Mouse (Mus musculus): ENCODE measurements around the gene Lsmem1. TPM values are rescaled to one million over a fixed set of nuclear protein-coding genes. Genes with fewer than 3 reads are reported as not detected.

The Lsmem1 gene
- polyA plus RNA-seq, 1 experiment from 2014 or later: not detected

GRCm38 (mm10) chr12:40169675-40170074 lies 29.6 kb downstream of the Lsmem1 start:
- WGBS: 89% methylated on average over 1 of the region's 1 CpGs
- ATAC-seq (replicated peaks; ENCODE audit: low FRiP score, low TSS enrichment, low read depth): no peak
- H3K4me3 ChIP-seq (ENCODE audit: low read depth, low read length): no peak overlapping the region
- H3K36me3 ChIP-seq (ENCODE audit: control insufficient read depth, insufficient read depth, low read length): no peaks in the 10 kb centered on the region
- no peak for DNase-seq (ENCODE audit: low spot score)
- H3K9me3 ChIP-seq (ENCODE audit: control insufficient read depth, low read length): no peaks in the 10 kb centered on the region
- no peaks in the 10 kb centered on the region for H3K4me1 ChIP-seq (replicated peaks; ENCODE audit: control insufficient read depth, insufficient read depth, low read length)
- H3K4me2 ChIP-seq (ENCODE audit: low read length): no peak overlapping the region
- no peak overlapping the region for H3K9ac ChIP-seq (ENCODE audit: low read length)
- no peaks in the 10 kb centered on the region for H3K27me3 ChIP-seq (replicated peaks; ENCODE audit: control insufficient read depth, insufficient read depth, low read length)
- H3K27ac ChIP-seq (ENCODE audit: low read depth): no peak overlapping the region

DNA sequence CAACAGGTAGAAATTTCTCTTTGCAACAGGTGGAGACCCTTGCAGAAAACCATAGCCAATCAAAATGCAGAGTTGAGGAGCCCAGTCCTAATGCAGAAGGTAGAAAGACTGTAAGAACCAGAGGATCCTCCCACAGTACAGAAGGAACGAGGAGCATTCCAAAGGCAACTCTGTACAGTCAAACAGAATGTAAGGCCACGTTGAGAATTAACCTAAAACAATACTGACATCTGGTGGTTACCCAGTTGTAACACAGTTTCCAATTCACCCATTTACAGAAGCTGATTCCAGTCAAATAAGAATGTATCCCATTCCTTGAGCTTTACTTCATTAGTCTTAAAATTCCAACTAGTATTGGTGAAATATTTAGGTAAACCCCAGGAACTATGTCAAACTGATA lies 34.7 kb downstream of the Lsmem1 start:
- H3K36me3 ChIP-seq (ENCODE audit: control insufficient read depth, insufficient read depth, low read length): no peaks in the 10 kb centered on the region
- ATAC-seq (replicated peaks; ENCODE audit: low FRiP score, low TSS enrichment, low read depth): 0 out of 2 replicates have a peak, but pooled peaks have one; percentile 50

GRCm38 (mm10) chr12:40160777-40161176 lies 38.5 kb downstream of the Lsmem1 start:
- no peak overlapping the region for H3K4me3 ChIP-seq (ENCODE audit: low read depth, low read length)
- H3K4me2 ChIP-seq (ENCODE audit: low read length): no peak overlapping the region
- ATAC-seq (replicated peaks; ENCODE audit: low FRiP score, low TSS enrichment, low read depth) (no peak), DNase-seq (ENCODE audit: low spot score) (no peak)
- no peaks in the 10 kb centered on the region for H3K27me3 ChIP-seq (replicated peaks; ENCODE audit: control insufficient read depth, insufficient read depth, low read length)
- no peaks in the 10 kb centered on the region for H3K9me3 ChIP-seq (ENCODE audit: control insufficient read depth, low read length)
- H3K9ac ChIP-seq (ENCODE audit: low read length): no peak overlapping the region
- H3K27ac ChIP-seq (ENCODE audit: low read depth): no peak overlapping the region
- no peaks in the 10 kb centered on the region for H3K4me1 ChIP-seq (replicated peaks; ENCODE audit: control insufficient read depth, insufficient read depth, low read length)
- no peaks in the 10 kb centered on the region for H3K36me3 ChIP-seq (ENCODE audit: control insufficient read depth, insufficient read depth, low read length)
- whole genome bisulfite sequencing: 55% methylated on average over 2 of the region's 2 CpGs

More for the DNA sequence above, 34.7 kb downstream of the Lsmem1 start:
- no peak overlapping the region for H3K9ac ChIP-seq (ENCODE audit: low read length)
- no peaks in the 10 kb centered on the region for H3K27me3 ChIP-seq (replicated peaks; ENCODE audit: control insufficient read depth, insufficient read depth, low read length)
- H3K4me2 ChIP-seq (ENCODE audit: low read length): no peak overlapping the region
- no peak for DNase-seq (ENCODE audit: low spot score)
- no peaks in the 10 kb centered on the region for H3K9me3 ChIP-seq (ENCODE audit: control insufficient read depth, low read length)
- 8% methylated on average over 2 of the region's 2 CpGs for WGBS
- H3K4me3 ChIP-seq (ENCODE audit: low read depth, low read length): no peak overlapping the region
- H3K27ac ChIP-seq (ENCODE audit: low read depth): no peak overlapping the region
- H3K4me1 ChIP-seq (replicated peaks; ENCODE audit: control insufficient read depth, insufficient read depth, low read length): no peaks in the 10 kb centered on the region

DNA sequence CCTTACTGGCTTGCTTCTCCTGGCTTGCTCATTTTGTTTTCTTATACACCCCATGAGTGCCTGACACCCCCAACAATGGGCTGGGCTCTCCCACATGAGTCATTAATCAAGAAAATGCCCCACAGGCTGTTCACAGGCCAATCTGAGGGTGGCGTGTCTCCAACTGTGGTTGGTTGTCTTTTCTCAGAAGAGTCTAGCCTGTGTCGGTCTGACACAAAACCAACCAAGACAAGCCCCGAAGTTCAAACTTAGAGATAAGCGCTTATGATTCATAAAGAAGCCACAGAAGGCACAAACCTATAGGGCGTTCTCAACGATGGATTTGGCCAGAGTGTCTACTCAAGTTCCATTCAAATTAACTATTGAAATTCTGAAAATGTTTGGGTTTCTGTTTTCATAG lies 45.1 kb downstream of the Lsmem1 start:
- Histone ChIP-seq H3K9ac (ENCODE audit: low read length) (no peak overlapping the region), H3K27ac (ENCODE audit: low read depth) (no peak overlapping the region), H3K27me3 (replicated peaks; ENCODE audit: control insufficient read depth, insufficient read depth, low read length) (no peaks in the 10 kb centered on the region), H3K4me2 (ENCODE audit: low read length) (no peak overlapping the region), H3K4me3 (ENCODE audit: low read depth, low read length) (no peak overlapping the region), H3K9me3 (ENCODE audit: control insufficient read depth, low read length) (no peaks in the 10 kb centered on the region), H3K4me1 (replicated peaks; ENCODE audit: control insufficient read depth, insufficient read depth, low read length) (no peaks in the 10 kb centered on the region), H3K36me3 (ENCODE audit: control insufficient read depth, insufficient read depth, low read length) (no peaks in the 10 kb centered on the region)
- DNase-seq (ENCODE audit: low spot score): no peak
- no peak for ATAC-seq (replicated peaks; ENCODE audit: low FRiP score, low TSS enrichment, low read depth)
- 90% methylated on average over 6 of the region's 6 CpGs for WGBS

DNA sequence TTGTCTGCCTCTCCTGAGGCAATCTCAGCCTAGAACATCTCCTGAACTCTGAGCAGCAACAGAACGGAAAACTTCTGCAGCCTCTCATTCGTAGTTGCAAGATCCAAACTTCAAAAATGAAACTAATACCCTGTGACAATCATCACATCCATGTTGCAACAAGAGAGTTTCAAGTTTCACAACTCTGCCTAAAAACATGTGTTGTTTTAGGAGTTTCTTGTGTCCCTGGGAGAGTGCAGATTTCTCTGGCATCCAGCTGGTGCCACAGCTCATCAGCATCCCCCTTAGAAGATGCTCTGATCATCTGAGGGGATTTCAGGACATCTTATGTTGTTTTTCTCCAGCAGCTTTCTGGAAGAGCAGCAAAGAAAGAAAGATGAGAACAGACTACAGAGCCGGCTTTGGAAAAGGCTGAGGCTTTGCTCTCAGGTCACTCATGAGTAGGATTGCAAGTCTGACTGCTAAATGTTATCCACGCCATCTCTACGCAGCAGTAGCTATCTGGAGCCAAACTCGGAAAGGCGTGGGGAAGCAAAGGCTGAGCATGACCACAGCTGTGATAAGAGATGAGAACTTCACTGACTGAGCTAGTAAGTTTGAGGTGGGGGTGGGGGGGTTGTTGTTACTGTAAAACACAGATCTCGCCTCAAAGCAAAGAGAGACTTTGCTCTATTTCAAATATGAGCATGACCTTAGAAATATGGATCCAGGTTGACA lies 46.8 kb downstream of the Lsmem1 start:
- Histone ChIP-seq H3K4me1 (replicated peaks; ENCODE audit: control insufficient read depth, insufficient read depth, low read length) (no peaks in the 10 kb centered on the region), H3K36me3 (ENCODE audit: control insufficient read depth, insufficient read depth, low read length) (no peaks in the 10 kb centered on the region), H3K9ac (ENCODE audit: low read length) (no peak overlapping the region), H3K9me3 (ENCODE audit: control insufficient read depth, low read length) (no peaks in the 10 kb centered on the region), H3K27ac (ENCODE audit: low read depth) (no peak overlapping the region), H3K4me3 (ENCODE audit: low read depth, low read length) (no peak overlapping the region), H3K4me2 (ENCODE audit: low read length) (no peak overlapping the region), H3K27me3 (replicated peaks; ENCODE audit: control insufficient read depth, insufficient read depth, low read length) (no peaks in the 10 kb centered on the region)
- WGBS: 80% methylated on average over 8 of the region's 8 CpGs
- ATAC-seq (replicated peaks; ENCODE audit: low FRiP score, low TSS enrichment, low read depth) (no peak), DNase-seq (ENCODE audit: low spot score) (no peak)

DNA sequence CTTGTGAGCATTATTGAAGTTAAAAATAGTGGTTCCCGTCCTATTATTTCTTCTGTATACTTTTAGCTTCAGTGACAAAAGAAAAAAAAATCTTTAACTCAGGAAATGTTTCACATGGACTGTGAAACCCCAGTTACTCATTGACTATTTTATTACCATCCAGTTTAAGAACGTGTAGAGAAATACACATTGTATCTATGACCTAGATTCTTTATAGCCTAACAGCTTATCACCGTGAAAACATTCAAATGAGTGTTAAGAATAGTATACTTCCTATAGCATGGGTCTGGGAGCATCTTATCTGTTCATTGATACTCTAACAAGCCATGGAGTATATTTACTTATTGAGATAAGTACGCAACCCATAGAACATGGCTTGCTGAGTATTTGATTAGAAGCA lies 52.0 kb downstream of the Lsmem1 start:
- no peaks in the 10 kb centered on the region for H3K36me3 ChIP-seq (ENCODE audit: control insufficient read depth, insufficient read depth, low read length)
- WGBS: 68% methylated on average over 4 of the region's 4 CpGs
- H3K27ac ChIP-seq (ENCODE audit: low read depth): no peak overlapping the region
- no peaks in the 10 kb centered on the region for H3K4me1 ChIP-seq (replicated peaks; ENCODE audit: control insufficient read depth, insufficient read depth, low read length)
- H3K9ac ChIP-seq (ENCODE audit: low read length): no peak overlapping the region
- no peak overlapping the region for H3K4me2 ChIP-seq (ENCODE audit: low read length)
- DNase-seq (ENCODE audit: low spot score) (no peak), ATAC-seq (replicated peaks; ENCODE audit: low FRiP score, low TSS enrichment, low read depth) (peak; percentile 94)
- no peaks in the 10 kb centered on the region for H3K27me3 ChIP-seq (replicated peaks; ENCODE audit: control insufficient read depth, insufficient read depth, low read length)
- H3K9me3 ChIP-seq (ENCODE audit: control insufficient read depth, low read length): no peaks in the 10 kb centered on the region
- H3K4me3 ChIP-seq (ENCODE audit: low read depth, low read length): no peak overlapping the region

GRCm38 (mm10) chr12:40146510-40146909 lies 52.8 kb downstream of the Lsmem1 start:
- no peaks in the 10 kb centered on the region for H3K9me3 ChIP-seq (ENCODE audit: control insufficient read depth, low read length)
- H3K4me3 ChIP-seq (ENCODE audit: low read depth, low read length): no peak overlapping the region
- no peak overlapping the region for H3K27ac ChIP-seq (ENCODE audit: low read depth)
- H3K36me3 ChIP-seq (ENCODE audit: control insufficient read depth, insufficient read depth, low read length): no peaks in the 10 kb centered on the region
- H3K4me2 ChIP-seq (ENCODE audit: low read length): no peak overlapping the region
- WGBS: 75% methylated on average over 5 of the region's 5 CpGs
- no peaks in the 10 kb centered on the region for H3K4me1 ChIP-seq (replicated peaks; ENCODE audit: control insufficient read depth, insufficient read depth, low read length)
- H3K9ac ChIP-seq (ENCODE audit: low read length): no peak overlapping the region
- no peak for DNase-seq (ENCODE audit: low spot score)
- no peaks in the 10 kb centered on the region for H3K27me3 ChIP-seq (replicated peaks; ENCODE audit: control insufficient read depth, insufficient read depth, low read length)
- ATAC-seq (replicated peaks; ENCODE audit: low FRiP score, low TSS enrichment, low read depth): peak; percentile 61

DNA sequence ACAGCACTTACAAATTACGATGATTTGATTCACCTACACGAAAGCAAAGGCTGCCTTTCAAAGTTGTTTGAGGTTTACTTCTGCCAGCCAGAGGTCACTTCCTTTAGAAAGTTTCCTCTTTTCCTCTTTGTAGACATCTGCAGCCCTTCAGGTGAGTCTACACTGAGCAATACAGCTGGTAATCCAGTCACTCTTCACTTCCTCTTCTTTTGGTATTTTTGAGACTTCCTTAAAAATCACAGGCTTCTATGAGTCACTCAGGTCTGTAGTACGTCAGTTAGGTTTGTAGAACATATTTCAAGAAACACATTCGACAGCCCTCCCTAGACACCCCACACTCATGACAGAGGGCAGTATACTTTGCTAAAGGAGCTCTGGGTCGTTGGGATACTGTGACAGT lies 58.6 kb downstream of the Lsmem1 start:
- Histone ChIP-seq H3K36me3 (ENCODE audit: control insufficient read depth, insufficient read depth, low read length) (no peaks in the 10 kb centered on the region), H3K27me3 (replicated peaks; ENCODE audit: control insufficient read depth, insufficient read depth, low read length) (no peaks in the 10 kb centered on the region), H3K4me3 (ENCODE audit: low read depth, low read length) (no peak overlapping the region), H3K9ac (ENCODE audit: low read length) (no peak overlapping the region), H3K4me1 (replicated peaks; ENCODE audit: control insufficient read depth, insufficient read depth, low read length) (no peaks in the 10 kb centered on the region), H3K9me3 (ENCODE audit: control insufficient read depth, low read length) (no peaks in the 10 kb centered on the region), H3K27ac (ENCODE audit: low read depth) (no peak overlapping the region), H3K4me2 (ENCODE audit: low read length) (no peak overlapping the region)
- DNase-seq (ENCODE audit: low spot score) (no peak), ATAC-seq (replicated peaks; ENCODE audit: low FRiP score, low TSS enrichment, low read depth) (no peak)
- WGBS: 65% methylated on average over 5 of the region's 5 CpGs
